Mouse (Mus musculus): Measurements from ENCODE around the gene Nr5a2. TPM values are rescaled to one million over a fixed set of nuclear protein-coding genes. Genes with fewer than 3 reads are reported as not detected.

The Nr5a2 gene
- polyA plus RNA-seq, 2 experiments from 2014 or later: 0.42 TPM; not detected in 1

DNA sequence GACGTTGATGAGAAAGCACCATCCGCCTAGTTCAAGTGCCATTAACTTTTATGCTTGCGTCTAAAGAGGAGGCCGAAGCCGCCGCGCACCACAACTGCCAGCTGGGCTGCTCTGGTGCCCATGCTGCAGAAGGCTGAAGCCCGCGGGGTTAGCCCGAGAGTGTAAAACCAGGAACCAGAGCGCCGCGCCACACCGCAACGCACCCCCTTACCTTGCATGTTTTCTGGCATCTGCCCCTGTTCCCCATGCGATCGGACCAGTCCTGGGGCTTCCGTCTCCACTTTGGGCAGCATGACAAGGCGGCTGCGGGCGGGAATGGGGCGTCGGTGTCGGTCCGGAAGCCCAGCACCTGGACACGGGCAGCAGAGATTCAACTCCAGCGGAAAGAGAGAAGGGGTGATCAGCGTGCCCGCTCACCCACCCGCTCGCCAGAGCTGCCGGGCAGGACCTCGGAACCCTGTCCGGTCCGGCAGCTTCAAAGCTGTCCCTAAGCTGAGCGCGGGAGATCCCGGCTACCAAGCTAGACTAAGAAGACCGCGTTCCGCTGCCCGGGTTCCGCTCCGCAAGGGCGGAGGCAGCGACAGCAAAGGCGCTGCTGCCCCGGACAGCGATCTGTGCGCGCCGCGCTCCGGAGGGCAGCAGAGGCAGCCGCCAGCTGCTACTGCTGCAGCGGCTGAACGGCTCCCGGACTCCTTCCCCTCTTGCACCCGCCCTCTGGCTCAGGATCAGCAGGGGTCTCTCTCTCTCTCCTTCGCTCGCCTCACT lies 11.6 kb downstream of the Nr5a2 start:
- no peak for ATAC-seq

DNA sequence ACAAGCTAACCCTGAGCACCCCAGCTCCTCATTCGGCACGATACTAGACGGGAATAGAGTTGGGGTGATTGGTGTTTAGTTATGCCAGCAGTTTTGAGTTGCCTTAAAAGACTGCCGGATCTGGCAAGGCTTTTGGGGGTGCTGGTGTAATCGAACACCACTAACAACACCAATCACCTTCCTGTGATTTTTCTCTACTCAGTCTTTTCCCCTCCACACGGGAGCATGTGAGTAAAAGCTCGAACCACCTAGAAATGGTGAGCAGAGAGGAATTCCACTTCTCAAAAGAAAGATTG lies 12.2 kb downstream of the Nr5a2 start:
- ATAC-seq: no peak

DNA sequence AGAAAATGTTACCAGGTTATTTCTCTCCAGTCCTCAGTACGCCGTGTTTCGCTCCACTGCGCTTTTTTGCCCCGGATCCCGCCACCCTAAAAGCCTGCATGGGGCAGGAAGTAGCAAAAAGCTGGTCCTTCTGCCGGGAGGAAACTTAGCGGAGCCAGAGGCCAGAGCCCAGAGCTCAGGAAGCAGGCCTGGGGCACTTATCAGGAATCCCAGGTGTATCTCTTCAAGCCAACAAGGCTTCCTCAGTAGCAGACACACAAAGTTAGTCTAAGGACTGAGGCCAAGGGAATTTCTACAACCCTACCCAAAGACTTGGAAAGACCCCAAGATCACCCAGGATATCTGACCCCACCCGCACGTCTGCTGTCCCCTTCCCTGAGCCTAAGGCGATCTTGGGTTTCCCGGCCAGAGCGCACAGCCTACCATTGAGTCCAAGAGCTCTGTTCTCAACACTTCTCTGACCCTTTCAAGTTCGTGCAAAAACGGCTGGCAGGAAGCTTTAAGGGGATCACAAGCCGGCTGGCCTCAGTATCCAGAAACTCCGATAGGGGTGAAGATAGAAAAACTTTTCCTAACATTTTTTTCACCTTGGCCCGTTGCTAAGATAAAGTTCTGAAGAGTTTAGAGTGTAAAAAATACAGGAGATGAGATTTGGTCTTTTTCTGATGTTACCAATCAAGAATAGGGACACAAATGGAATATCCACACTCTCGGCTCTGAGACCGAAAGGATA lies 12.7 kb downstream of the Nr5a2 start:
- ATAC-seq: no peak

DNA sequence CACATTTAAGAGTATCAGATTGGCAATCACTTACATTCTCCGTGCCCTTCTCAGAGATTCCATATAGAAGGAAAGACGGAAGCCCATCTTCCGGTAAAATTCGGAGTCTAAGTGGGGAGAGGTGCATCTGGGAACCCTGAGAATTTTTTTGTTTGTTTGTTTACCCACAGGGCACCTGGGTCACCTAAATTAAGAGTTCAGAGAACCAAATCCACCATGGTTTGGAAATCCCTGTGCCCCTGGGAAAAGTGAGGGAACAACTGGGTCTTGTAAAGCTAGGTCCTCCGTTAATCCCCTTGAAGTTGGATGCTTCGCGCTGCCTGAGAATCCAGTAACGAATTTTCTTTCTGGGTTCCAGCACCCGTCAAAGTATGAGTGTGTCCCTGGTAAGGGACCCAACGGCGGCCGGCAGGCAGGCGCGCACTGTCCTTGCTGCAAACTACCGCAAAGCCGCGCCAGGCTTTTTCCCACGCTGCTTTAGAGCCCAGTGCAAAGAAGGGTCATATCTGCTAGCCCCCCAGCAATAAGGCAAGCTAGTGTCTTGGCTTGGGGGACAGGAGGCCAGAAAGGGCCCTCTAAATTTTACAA lies 13.3 kb downstream of the Nr5a2 start:
- ATAC-seq: no peak

DNA sequence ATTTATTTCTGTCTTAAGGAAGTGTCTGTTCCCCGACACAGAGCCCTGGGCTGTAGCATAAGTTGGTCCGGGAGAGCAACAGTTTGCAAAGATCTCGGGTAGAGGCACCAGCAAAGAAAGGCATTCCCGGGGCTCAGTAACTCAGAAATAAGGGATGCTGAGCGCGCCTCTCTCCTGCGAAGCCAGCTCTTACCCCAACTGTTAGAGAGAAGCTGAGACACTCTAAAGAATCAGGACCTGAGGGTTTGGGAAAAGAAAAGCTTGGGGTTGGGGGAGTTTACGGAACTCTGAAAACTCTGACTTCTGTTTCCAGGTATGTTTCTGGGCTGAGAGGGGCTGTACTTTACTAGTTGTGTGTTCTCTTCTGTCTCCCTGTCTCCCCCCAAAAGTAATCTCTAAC lies 13.8 kb downstream of the Nr5a2 start:
- no peak for ATAC-seq

DNA sequence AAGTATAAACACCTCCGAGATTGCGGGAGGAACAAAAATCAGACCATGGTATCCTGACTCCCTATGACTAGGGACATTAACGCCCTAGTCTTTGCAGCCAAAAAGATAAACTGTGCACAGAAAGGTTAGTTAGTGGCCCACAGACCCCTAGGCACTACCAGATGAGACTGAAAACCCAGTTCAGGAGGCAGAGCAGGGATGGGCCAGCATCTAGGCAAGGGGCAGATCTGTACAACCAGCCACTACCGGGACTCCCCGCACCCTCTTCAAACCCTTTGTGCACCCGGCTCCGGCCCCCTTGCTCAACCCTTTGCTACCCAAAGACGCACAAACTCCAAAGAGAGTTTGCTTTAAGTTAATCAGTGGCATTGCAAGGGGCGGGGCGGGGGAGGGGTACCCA lies 14.4 kb downstream of the Nr5a2 start:
- ATAC-seq: no peak

DNA sequence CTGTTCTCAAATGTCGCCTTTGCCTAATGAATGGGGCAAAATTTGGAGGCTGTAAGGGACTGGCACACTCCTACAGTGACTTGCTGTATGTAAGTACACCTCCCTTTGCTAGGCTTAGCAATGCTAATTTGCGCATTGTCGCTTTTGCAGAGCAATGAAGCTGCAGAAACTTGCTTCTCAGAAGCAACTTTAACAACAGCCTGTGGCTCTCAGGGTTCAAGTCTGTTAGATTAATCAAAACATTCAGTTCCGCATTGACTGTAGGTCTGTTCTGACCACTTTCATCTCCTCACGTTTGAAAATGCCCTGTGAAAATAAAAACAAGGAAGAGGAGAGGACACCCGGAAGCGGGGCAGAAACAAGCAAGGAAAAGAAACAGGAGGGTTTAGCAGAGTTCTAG lies 14.8 kb downstream of the Nr5a2 start:
- no peak for ATAC-seq

DNA sequence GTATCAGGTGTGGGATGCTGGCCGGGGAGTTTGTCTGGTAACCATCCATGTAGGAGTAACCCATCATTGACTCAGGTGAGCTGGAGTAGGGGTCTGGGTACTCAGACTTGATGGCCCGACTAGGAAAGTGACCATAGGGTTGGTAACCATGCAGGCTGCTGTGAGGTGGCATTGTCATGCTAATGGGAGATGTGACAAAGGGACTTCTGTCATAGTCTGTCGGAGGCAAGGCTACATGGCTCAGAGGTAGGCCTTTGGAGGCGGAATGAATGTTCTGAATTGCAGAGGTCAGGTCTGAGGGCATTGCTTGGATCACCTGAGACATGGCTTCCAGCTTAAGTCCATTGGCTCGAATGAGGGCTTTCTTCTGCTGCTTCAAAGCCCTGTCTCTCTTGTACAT lies 19.6 kb downstream of the Nr5a2 start:
- no peak for ATAC-seq

DNA sequence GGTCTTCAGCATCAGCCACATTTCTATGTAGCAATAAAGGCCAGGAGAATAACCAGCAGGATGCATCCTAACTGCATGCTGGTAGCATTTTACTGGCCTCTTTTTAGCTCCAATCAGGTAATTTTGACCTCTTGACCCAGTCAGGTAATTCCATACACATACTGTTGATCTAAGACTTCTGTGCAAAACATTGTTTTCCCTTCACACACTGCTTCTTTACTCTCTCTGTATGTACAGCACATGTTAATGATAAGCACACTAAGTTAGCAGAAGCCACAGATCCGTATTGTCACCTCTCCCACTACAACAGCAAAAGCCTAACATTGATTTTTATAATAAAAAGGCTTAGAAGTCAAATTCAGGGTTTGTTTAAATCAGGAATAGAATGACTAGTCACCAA lies 21.0 kb downstream of the Nr5a2 start:
- ATAC-seq: no peak

DNA sequence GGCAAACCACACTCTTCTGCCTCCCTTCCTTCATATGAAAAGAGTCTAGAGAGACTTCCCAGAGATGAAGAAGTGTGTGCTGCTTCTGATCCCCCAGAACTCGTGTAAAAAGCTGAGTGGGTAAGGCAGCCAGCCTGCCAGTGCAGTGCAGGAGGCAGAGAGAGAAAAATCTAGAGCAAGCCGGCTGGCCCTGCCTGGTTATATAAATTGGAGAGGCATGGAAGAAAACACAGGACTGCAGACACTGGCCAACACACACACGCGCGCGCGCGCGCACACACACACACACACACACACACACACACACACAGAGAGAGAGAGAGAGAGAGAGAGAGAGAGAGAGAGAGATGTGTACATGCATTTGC lies 24.3 kb downstream of the Nr5a2 start:
- no peak for ATAC-seq

DNA sequence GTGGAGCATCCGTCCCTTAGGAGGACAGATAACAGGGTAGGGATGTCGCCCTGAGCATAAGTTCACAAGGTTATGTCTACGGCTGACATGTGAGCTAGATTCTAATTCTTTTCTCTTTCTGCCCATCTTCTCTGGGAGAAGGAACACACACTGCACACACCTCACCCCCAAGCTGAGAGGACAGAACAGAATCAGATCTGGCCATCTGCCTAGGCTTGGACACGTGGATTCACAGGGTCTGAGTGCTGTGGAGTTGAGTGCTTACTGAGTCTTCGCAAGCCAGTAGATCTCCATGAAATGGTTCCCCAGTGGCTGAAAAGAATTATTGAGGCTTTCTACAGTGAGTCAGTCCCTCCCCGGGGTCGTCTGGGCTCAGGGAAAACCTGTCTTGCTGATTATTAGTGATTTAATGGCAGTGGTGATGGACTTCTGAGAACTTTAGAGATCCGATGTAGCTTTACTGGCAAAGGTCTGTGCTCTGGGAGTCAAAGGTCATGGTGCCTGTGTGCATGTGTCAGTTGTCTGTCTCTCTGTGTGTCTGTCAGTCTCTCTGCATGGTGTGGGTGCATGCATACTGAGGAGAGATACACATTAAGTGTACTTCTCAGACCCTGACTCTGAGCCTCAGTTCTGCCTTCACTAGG lies 24.8 kb downstream of the Nr5a2 start:
- ATAC-seq: no peak

DNA sequence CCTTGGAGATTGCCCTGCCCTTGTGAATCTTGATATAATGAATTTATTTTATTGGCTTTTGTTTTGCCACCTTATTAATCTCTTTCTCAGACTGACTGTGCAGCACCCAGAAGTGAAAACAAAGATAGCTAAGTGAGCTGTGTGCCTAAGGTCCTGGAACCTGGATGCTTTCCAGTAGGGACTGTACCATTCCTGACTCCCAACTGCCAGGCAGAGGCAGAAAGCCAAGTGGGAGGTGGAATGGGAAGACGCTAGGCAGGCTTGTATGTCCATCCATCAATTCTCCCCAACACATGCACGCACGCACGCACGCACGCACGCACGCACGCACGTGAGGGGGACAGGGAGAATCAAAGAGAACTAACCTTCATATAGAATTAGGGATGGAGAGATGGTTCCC lies 26.2 kb downstream of the Nr5a2 start:
- no peak for ATAC-seq

DNA sequence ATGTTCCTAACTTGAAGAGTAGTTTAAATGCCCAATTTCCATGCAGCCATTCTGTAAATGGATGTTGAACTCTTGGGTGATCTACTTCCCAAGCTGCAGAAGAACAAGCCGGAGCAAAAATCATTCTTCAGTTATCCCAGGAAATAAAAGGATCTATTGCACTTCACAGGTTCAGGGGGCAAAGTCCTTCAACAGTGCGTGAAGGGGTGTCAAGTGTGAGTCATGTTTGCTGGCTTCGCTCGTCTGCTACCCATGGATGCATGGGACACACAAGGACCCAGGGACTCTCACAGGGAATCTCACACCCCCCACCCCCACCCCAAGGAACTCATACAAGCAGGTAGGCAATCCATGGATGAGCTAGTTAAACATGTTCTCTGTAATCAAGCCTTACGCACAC lies 29.2 kb downstream of the Nr5a2 start:
- no peak for ATAC-seq

DNA sequence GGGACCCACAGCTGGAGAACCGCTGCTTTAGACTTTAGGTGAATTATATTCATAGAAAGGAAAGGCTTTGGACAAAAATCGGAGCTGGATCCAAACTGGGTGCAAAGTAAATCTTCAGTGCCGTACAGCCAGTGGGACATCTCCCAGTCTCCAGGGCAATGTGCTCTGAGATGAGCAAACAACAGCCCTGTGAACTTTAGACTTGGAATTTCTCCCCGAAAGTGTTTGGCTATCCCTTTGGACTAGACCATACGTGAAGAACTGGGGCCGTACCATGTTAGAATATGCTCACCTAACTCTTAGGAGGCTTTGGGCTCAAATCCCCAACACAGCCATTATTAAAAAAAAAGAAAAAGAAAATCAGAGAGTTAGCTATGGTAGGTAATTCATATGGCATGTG lies 30.5 kb downstream of the Nr5a2 start:
- ATAC-seq: no peak

DNA sequence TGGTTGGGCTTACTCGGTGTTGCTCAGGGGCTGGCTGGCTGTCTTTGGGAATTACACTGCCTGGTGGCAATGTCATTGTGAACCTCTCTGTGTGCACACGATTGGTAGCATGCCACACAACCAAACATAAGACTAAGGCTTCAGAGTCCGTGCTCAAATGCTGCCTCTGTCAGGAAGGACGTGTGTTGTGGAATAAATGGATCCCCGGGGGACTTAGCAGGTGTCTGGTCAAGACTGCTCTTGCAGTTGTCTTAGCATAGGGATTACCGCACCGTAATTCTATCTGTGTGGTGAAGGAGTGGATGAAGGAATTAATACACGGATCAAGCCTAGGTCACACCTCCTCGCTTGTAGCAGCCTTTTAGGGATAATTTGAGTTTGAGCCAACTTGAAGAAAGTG lies 32.8 kb downstream of the Nr5a2 start:
- no peak for ATAC-seq

DNA sequence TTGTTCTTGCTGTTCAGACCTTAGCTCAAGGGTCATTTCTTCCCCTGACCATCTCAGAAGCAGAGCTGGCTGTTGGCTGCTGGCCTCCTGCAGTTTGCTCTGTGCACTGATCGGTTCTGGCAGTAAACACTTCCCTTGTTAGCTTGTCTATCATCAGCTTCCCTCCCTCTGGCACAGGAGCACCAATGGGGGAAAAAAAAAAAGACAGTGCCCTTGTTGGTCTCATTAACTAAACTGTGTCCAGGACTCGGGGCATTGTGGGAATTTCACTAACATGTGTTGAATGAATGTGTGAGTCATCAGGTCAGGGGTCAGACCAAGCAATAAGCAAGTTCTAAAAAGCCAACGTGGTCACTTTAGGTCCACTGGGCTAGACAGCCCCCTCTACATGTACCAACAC lies 34.2 kb downstream of the Nr5a2 start:
- no peak for ATAC-seq

DNA sequence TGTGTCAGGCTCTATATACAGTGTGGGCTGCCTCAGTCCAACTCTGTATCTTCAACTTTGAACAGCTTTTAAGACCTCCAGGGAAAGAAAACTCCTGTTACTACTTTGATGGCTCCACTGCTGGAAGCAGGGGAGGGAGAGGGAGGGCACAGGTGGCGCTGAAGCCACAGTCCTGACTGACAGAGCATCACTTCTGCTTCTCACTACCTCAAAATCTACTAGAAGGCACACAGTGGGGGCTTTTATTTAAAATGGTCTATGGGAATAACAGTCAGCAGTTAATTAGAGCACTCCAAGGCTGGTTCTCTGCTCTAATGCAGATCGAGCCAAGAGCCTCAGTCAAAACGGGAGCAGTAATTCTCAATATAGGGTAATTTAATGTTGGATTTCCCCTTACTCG lies 40.2 kb downstream of the Nr5a2 start:
- ATAC-seq: no peak

DNA sequence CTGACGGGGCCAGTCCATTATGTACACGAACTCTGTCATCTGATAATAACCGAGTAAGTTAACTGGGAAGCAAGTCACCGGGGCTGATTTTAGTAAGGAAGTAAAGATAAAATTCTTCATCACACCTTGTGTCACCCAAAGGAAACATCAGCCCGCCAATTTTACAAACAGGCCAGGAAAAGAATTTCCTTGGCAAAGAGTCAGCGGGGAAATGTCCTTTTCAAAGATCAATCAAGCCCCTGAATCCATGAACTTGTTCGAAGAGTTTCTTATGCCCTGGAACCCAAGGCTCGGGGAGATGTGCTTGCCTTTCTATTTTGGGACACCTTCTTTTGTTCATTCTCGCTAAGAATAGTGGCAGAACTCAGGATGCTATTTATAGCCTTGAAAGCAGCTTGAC lies 41.5 kb downstream of the Nr5a2 start:
- no peak for ATAC-seq

DNA sequence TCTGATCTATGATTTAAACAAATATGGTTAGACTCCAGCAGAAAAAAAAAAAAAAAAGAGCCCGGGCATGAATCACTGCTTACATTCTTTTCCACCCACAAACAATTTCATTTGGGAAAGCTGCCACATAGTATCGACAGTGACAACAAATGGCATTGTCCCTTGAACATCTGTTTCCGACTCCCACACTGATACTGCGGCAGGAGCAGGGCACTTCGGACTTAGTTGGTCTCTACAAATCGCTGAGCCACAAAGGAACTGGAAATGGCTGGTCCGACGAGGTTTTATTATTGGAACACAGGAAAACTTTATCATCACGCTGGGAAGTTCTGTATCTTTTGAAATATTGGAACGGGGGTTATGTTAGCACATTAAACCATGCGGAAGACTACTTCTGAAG lies 44.8 kb downstream of the Nr5a2 start:
- ATAC-seq: no peak

DNA sequence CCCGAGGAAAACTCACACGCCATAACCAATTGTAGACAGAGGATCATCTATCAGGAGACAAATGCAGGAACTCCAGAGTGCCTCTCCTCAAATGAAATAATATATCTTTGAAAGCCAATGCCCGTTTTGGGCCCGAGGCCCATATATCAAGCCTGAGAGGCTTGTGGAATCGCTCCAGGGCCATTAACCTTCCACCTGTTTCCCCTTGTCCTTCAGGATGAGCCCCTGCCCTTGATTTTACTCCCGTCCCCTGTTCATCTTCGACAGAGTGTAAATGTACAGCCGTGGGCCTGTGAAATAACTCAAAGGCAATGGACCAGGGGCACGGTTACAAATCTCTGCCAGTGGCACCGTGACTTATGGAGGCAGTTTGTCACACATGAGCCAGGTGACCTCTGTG lies 48.3 kb downstream of the Nr5a2 start:
- ATAC-seq: no peak

DNA sequence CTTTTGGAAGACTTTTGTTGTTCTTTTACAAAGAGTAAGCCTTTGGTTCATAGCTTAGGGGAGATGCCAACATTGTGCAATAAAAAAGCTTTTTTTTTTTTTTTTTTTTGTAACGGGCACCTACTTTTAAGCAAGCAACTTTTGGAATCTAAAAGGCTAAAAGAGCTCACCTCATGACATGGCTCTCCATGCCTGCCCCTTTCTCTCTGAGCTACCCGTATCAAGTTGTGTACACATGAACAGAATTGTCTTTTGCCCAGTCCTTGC lies 48.7 kb downstream of the Nr5a2 start:
- no peak for ATAC-seq

DNA sequence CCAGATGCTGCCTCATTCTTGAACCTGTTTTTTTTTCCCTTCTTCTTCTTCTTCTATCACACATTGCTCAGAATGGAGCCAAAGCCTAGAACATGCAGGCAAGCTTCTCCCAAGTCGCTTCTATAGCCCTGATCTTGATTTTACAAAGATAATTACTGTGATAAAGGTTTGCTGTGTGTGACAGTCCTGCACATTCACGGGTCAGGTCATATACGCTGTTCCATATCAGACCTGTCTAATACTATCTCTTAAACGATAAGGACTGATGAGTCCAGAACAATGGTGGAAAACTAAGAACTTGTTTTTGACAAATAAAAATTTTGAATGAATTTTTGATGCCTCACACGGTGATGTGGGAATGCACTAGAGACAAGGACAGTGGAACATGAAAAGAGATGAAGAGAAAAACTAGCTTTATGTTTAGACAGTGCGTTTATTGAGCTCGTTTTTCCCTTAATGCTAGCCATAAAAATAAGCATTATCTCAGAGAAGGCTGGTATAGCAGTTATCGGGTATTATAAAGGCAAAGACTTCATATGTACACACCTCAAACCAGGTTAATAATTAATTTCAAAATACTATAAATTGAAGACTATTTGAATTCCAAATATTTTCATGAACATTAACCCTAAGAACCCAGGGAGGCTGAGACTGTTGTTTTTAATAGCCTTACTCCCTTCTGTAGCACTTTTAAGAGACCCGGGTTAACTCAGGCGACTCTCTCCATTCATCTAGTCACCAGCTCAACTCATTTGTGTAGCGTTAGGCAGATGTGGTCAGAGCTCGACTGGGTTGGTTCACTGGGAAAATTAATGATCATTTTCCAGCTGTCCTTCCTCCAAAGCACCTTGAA lies 49.3 kb downstream of the Nr5a2 start:
- ATAC-seq: no peak

DNA sequence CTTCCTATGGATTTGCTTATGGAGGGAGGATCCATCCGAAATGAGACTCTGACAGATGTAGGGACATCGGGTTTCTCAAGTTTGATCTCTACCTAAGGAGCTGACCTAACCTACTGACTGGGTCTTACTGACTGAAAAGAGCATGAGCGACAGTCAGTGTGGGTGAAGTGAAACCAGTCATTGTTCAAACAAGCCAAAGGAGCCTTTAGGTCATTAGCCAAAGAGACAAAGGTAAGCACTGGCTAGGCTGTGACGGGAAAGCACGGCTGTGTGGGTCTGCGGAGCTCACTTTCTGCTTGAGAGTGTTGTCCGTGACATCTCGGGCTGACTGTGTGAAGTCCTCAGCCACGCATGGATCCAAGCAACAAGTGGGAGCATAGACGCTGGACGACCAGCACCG lies 50.1 kb downstream of the Nr5a2 start:
- ATAC-seq: no peak
